Mouse (Mus musculus): ENCODE measurements around the gene Ppt2. TPM values are rescaled to one million over a fixed set of nuclear protein-coding genes. Genes with fewer than 3 reads are reported as not detected.

Gene Ppt2
- polyA plus RNA-seq, 1 experiment: 22.8 TPM

DNA sequence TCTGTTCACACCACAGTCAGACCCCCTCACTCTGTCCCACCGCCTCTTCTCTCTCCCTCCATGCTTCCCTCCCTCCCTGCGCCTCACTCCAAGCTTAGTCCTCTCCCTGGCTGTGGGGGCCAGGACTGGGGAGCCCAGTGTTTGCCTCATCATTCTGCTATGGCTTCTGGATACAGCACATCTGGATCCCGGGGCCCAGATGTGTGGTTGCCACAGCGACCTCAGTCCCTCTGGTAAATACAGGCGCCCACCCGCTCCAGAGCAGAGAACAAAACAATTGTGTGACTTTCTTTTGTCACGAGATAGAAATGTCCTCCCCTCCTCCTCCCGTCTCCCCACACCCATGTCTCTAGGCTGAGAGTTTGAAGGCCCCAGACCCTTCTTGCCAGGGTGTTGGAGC, 28.4 kb upstream of the Ppt2 start:
- no peak for DNase-seq (ENCODE audit: low spot score)

GRCm38 (mm10) chr17:34655581-34655991, 27.3 kb upstream of the Ppt2 start:
- DNase-seq (ENCODE audit: low spot score): no peak

GRCm38 (mm10) chr17:34655160-34655559, 26.9 kb upstream of the Ppt2 start:
- no peak for DNase-seq (ENCODE audit: low spot score)

DNA sequence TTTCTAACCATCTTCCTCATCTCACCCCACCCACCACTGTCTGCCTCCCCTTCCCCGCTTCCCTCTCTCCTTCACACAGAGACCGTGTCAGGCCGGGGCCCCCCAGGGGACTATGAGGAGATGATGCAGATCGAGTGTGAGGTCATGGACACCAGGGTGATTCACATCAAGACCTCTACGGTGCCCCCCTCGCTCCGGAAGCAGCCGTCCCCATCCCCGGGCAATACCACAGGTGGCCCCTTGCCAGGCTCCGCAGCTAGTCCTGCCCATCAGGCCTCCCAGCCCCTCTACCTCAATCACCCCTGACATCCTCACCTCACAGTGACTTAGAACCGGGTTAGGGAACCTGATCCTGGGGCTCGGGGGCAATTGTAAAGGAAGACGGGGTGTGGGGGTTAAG, 26.1 kb upstream of the Ppt2 start:
- no peak for DNase-seq (ENCODE audit: low spot score)

DNA sequence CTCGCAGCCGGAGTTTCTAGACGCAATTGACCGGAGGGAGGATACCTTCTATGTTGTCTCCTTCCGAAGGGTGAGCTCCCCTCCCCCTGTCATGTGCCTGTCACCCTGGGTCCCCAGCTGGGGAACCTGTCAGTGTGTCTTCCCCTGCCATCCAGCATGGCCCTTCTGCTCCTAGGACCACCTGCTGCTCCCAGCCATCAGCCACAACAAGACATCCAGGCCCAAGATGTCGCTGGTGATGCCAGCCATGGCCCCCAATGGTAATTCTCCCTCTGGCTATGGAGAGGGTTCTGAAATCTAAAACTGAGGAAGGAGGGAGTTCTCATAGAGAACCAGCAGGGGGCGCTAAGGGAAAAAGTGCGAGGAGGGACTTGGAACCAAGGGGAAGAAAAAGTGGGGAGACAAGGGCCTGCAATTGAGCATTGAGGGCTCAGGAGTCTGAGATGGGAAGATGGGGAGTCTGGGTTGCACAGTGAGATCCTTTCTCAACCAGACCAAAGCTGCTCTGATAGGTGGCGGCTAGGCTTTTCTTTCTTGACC, 25.5 kb upstream of the Ppt2 start:
- no peak for DNase-seq (ENCODE audit: low spot score)

DNA sequence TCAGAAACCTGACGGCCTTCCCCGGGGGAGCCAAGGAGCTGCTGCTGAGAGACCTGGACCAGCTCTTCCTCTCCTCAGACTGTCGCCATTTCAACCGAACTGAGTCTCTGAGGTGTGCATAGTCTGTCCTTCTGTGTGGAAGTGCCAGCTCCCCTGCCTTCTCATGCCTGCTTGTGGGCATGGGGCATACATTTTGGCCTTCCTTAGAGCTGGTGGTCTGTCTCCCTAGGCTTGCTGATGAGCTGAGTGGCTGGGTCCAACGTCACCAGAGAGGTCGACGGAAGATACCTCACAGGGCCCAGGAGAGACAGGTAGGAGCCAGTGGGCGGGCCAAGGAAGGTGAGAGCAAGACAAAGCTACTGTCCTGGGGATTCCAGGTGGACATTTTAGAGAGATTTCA, 24.7 kb upstream of the Ppt2 start:
- no peak for DNase-seq (ENCODE audit: low spot score)

GRCm38 (mm10) chr17:34652546-34652945, 24.2 kb upstream of the Ppt2 start:
- no peak for DNase-seq (ENCODE audit: low spot score)

GRCm38 (mm10) chr17:34651507-34652221, 23.4 kb upstream of the Ppt2 start:
- no peak for DNase-seq (ENCODE audit: low spot score)

GRCm38 (mm10) chr17:34650781-34651180, 22.5 kb upstream of the Ppt2 start:
- DNase-seq (ENCODE audit: low spot score): no peak

- DNase-seq (ENCODE audit: low spot score): no peak
Observed at GRCm38 (mm10) chr17:34649106-34649864, 21.0 kb upstream of the Ppt2 start.

GRCm38 (mm10) chr17:34648141-34648890, 20.0 kb upstream of the Ppt2 start:
- no peak for DNase-seq (ENCODE audit: low spot score)

DNA sequence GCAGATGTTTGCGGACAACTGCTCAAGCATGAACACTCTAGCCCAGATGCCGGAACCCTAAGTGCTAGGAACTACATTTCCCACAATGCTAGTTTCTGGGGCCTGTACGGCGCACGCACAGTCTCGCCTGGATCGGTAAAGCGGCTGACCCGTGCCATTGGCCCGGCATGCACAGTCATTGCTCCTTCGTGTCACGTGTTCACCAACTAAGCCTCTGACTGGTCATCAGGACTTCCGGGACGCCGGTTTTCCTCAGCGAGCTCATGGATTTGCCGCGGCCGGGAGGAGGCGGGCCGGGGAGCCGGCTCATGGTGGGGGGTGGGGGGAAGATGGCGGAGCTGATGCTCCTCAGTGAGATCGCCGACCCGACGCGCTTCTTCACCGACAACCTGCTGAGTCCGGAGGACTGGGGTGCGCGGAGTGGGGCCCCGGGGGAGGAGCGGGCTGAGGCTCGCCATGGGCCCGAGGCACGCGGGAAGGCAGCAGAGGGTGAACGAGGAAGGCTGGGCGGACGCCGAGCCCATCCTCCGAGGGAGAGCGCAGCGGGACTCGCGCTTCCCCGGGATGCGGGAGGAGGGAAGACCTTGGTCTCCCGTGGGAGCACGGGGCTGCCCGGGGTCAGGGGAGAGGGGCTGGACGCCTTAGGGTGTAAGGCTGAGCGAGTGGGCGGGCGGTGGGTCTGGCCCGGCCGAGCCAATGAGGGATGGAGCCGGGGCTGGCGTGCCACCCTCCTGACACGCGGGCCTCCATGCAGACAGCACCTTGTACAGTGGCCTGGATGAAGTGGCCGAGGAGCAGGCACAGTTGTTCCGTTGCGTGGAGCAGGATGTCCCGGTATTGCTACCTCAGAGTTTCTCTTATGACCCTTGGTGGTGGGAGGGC, 18.8 kb upstream of the Ppt2 start, which contains the start of gene Atf6b:
Gene Atf6b (plus strand): TSS at position 241 of the 882 bp plus-strand sequence.
- DNase-seq (ENCODE audit: low spot score): peak; percentile 79

DNA sequence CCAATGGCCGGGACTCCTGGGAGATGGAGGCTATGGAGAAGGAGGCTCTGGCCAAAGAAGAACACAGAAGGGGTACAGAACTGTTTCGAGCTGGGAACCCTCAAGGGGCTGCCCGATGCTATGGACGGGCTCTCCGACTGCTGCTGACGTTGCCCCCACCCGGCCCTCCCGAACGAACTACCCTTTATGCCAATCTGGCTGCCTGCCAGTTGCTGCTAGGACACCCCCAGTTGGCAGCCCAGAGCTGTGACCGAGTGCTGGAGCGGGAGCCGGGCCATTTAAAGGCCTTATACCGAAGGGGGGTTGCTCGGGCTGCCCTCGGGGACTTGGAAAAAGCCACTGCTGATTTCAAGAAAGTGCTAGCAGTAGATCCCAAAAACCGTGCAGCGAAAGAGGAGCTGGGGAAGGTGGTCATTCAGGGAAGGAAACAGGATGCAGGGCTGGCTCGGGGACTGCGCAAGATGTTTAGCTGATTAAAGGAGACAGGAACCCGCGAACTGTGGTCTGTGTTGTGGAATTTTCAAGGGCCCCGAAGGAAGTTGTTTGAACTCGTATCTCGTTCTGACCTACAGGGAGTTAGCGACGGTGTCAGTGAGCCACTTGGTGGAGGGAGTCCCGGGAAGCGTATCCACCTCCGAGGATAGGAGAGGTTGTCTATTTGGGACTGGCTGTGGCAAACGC, 17.7 kb upstream of the Ppt2 start:
- no peak for DNase-seq (ENCODE audit: low spot score)

DNA sequence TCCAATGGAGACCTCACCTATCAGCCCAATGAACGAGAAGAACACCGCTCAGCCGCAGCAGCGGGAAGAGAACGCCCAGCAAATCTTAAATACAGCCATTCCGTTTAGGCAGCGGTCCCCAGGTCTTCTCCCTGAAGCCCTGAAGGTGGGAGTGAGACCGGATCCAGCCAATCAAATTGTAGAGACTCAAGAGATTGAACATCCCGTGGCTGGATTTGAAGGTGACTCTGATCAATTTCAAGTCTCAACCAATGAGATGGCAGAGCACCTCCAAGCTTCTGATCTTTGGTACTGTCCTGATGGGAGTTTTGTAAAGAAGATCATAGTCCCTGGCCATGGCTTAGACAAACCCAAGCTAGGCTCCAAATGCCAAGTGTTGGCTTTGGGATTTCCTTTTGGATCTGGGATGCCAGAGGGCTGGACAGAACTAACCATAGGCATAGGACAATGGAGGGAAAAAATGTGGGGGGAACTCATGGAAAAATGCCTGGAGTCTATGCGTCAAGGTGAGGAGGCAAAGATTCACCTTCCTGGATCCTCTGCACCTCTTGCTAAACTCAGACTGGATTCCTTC, 17.0 kb upstream of the Ppt2 start:
- no peak for DNase-seq (ENCODE audit: low spot score)

- peak; percentile 67 for DNase-seq (ENCODE audit: low spot score)
Observed at GRCm38 (mm10) chr17:34644608-34645007, 16.3 kb upstream of the Ppt2 start, which contains the start of gene Fkbpl. Gene Fkbpl, plus strand, starts transcription at chr17:34644764.

GRCm38 (mm10) chr17:34643944-34644343, 15.6 kb upstream of the Ppt2 start:
- no peak for DNase-seq (ENCODE audit: low spot score)

- no peak for DNase-seq (ENCODE audit: low spot score)
Observed at GRCm38 (mm10) chr17:34643379-34643778, 15.1 kb upstream of the Ppt2 start.

GRCm38 (mm10) chr17:34641945-34642344, 13.6 kb upstream of the Ppt2 start:
- DNase-seq (ENCODE audit: low spot score): no peak

GRCm38 (mm10) chr17:34640778-34641601, 12.7 kb upstream of the Ppt2 start:
- DNase-seq (ENCODE audit: low spot score): no peak

All from urinary bladder, adult 2 months (tissue).